Mouse (Mus musculus) adrenal gland, postnatal 36 days (tissue): Measurements from ENCODE around the gene Tbc1d30. TPM values are rescaled to one million over a fixed set of nuclear protein-coding genes. Genes with fewer than 3 reads are reported as not detected.
"Not testable (repeated sequence)": the region's sequence is repeated elsewhere in the genome, so short reads cannot be mapped to it uniquely, and the experiment has no call there.

Experiments used
- DNase-seq, 2 experiments: peaks; one replicate each; pipeline ENCODE4 v3.0.0; 2021; ENCODE audit warnings: mixed read lengths in 1 of 2
- total RNA-seq, 2 experiments: library from RNA; stranded (reverse); gene quantifications; 2 replicates each; pipeline ENCODE4 v1.2.3; 2021

Gene Tbc1d30
- total RNA-seq, 2 experiments from 2014 or later, result 3.1 to 10.6 TPM

DNA sequence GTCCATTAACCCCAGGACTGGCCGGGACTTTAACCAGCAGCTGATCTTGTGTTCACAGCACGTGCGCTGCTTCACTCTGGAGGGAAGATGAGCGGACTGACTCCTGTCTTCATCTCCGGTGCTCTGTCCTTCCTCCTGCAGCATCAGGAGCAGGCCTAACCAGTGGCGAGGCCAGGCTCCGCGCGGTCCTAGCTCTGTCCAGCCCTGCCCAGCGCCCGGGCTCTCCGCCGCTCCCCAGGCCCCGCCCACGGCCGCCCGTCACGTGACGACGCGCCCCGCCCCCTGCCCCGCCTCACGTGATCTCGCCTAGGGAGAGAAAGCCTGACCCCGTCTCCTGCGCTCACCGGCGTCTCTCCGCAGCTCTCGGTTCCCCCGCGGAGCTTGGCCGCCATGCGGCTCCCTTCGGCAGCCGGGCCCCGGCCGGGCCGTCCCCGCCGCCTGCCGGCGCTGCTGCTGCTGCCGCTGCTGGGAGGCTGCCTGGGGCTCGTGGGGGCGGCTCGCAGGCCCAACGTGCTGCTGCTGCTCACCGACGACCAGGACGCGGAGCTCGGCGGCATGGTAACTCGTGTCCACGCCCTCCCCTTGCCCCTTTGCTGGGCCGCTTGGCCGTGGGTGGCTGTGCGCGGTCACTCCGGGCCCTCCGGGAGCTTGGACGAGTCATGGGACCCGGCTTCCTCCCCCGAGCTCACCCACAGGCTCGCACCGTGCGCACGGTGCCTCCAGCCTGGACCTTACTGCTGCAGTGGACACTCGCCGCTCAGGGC, 13.9 kb upstream of the Tbc1d30 start, which contains the start of gene Gns:
Gns (plus strand) TSS at position 290 of the 764 bp plus-strand sequence.
- DNase-seq, result peak; percentile 93 to 95

DNA sequence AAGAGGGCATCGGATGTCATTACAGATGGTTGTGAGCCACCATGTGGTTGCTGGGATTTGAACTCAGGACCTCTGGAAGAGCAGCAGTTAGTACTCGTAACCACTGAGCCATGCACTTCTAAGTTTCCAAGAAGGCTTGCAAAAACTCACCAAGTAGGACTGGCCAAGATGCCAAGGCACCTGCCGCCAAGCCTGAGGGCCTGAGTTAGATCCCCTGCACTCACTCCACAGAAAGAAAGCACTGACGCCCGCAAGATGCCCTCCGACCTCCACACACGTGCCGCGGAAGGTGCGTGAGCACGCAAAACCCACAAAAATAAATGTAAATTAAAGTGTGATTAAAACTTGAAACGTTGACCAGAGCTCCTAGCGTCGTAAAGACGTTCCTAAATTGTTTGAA, 13.2 kb upstream of the Tbc1d30 start:
- no peak for DNase-seq

DNA sequence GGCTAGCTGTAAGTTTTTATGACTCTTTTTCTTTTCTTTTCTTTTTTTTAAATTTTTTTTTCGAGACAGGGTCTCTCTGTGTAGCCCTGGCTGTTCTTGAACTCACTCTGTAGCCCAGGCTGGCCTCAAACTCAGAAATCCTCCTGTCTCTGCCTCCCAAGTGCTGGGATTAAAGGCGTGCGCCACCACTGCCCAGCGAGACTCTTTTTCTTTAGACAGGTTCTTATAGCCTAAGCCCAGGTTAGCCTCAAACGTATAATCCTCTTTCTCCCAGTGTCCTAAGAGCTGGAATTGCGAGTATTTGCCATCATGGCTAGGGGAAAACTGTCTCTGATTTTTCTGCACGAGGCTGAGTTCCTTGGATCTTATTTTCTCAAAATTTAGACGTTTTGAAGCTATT, 12.1 kb upstream of the Tbc1d30 start:
- no peak for DNase-seq

DNA sequence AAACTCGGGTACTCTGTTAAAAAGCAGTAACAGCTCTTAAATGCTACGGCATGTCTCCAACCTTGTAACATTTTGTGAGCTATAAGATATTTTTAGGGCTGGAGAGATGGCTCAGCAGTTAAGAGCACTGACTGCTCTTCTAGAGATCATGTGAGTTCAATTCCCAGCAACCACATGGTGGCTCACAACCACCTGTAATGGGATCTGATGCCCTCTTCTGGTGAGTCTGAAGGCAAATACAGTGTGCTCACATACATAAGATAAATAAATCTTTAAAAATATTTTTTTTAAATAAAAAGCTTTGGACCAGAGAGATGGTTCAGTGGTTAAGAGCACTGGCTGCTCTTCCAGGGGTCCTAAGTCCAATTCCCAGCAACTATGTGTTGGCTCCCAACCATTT, 9.3 kb upstream of the Tbc1d30 start:
- no peak for DNase-seq

GRCm38 (mm10) chr10:121351692-121352290, 713 bp upstream of the Tbc1d30 start:
- DNase-seq, result no peak

DNA sequence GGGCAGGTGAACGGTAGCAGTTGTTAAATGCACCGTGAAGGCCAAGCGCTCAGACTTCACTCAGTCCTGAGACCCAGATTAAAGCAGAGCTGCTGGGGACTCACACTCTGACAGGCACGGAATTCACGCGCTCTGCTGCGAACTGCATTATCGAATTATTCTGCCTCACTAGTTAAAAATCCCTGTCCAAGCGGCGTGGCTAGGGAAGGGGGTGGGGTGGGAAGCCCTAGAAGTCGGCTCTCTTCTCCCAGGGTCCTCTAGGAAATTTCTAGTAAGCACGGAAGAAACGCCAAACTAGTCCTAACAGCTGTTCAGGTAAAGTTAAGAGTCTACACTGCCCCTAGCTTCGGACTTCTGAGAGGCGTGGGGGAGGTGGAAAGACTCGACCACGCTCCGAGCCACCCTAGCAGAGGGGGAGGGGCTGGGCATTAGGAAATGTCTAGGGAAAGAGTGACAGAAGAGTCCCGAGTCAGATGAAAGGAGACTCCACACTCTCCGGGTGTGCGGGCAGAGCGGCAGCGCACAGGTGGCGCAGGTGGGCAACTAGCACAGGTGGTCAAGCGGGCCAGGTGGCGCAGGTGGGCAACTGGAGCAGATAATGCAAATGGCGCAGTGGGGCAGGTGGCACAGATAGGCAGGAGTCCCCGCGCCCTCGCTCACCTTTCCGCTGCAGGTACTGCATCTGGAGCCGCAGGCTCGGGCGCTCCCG, 567 bp downstream of the Tbc1d30 start:
- DNase-seq, result peak; percentile 22 to 47

GRCm38 (mm10) chr10:121349244-121349643, 1.8 kb downstream of the Tbc1d30 start:
- no peak for DNase-seq

DNA sequence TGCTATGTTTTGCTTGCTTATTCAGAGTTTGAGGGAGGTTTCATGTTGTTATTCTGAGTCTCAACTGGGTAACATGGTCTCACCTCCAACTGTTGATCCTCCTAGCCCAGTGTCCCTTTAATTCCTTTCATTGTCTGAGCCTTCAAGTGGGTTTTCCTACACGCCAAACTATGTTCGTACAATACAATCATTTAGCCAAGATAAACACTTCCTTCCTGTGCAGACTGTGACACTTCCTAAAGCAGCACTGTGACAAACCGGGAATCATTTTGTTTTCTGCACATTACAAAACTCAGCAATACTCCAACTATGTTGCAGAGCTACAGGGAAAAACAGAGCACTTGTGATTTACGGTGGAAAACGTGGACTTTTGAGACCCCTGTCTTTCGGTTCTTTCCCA, 7.2 kb downstream of the Tbc1d30 start:
- no peak for DNase-seq

DNA sequence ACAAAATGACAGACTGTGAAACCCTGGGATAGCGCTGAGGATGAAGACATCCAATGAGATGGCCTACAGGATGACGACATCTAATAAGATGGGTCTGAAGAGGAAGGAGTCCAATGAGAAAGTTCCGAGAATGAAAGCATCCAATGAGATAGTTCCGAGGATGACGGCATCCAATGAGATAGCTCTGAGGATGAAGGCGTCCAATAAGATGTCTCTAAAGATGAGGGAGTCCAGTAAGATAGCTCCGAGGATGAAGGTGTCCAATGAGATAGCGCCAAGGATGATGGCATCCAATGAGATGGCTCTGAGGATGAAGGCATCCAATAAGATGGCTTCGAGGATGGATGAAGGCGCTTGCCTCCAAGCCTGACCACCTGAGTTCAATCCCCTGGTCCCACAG, 8.8 kb downstream of the Tbc1d30 start:
- no peak for DNase-seq

DNA sequence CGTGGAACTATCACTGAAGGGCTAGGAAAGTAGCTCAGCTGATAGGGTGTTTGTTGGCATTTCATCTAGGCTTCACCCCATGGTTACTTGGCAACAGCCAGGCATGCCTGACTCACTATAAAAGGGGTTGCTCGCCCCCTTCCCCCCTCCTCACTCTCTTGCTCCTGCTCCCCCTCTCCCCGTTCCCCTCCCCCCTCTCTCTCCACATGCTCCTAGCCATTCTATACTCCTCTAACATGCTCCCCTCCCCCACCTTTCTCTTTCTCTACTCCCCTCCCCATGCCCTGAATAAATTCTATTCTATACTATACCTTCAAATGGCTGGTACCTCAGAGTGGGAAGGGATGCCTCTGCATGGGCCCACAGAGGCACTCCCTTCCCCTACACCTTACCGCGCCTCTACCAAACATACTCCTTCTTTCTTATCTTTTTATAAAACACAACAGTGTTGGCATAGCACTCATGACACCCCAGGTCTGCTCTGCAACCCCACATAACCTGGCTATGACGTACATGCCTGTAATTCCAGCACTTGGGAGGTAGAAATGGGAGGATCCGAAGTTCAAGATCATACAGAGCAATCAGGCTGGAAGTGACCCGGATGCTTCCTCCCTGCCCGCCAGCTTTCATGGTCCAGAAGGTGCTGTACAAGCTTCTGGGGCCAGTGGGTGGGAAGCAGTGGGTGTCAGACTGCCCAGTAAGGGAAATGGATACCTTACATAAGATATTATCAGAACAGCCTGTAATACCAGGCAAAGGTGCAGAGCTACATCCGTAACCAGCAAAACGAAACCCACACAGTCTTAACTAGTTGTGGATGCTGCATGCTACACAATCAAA, 10.1 kb downstream of the Tbc1d30 start:
- no peak for DNase-seq

DNA sequence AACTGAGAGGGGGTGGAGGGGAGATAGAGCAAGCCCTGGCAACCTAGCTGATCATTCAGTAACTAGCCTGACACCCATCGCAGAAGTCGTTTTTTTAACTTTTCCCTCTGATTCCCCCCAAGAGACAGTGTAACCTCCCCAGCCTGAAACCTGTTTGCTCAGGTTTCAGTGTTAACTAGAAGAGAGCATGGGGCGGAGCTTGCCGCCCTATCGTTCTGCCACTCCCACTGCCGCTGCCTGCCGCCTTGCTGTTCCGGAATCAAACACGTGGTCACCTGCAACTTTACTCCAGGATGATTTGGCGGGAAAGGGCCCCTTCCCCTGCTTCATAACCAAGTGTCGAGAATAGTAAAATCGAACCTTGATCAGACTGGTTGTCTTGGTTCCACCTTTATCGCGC, 14.5 kb downstream of the Tbc1d30 start:
- DNase-seq, result not testable (repeated sequence)

DNA sequence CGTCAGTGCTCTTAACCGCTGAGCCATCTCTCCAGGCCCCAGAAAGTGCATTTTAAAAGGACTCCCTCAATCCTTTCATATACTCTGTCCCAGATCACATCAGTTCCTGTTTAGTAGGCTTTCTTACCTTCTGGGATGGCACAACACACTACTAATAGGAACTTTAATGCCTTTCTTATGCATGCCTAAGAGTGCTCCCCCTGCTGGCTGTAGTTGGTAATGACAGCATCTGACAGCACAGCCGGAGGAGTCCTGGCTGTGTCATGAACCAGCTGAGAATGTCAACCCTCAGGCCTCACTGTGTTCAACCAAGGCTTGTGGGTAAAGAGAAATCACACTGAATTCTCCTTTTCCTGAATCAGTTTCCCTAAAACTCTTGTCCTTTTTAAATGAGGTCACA, 16.5 kb downstream of the Tbc1d30 start:
- DNase-seq, result peak; percentile 73 to 80

DNA sequence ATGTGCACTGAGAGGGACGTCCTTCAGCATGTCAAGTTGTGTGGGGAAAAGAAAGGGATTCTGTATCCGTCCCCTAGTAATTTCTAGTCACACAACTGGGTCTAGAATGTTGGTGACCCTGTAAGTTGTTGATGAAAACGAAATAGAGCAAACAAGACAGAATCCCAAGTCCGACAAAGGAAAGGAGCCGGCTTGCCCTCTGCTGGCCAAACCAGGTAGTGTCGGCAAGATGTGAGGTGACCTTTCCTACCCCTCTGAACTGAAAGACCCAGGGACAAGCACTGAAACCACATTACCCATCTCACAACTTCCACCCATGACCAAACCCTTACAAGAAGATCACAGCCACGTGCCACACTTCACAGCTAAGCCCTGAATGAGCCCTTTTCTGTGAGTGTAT, 20.1 kb downstream of the Tbc1d30 start:
- DNase-seq, result peak; percentile 75 to 80

DNA sequence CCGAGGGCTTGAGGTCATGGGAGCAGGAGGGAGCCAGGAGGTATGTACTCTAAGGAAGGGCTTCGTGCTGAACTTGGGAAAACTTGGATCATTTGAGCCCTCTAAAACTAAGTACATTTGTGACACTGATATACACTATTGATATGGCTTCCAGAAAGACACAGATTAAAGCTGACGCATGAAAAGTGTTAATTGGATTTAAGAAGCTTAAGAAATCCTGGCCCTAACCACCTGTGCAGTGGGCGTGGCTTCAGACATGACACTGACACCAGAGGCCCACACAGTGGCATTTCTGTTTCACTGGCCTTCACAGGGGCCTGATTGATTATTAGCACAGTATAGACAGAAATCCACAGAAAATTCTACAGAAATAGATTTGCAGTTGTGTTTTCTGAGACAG, 21.5 kb downstream of the Tbc1d30 start:
- DNase-seq, result no peak

DNA sequence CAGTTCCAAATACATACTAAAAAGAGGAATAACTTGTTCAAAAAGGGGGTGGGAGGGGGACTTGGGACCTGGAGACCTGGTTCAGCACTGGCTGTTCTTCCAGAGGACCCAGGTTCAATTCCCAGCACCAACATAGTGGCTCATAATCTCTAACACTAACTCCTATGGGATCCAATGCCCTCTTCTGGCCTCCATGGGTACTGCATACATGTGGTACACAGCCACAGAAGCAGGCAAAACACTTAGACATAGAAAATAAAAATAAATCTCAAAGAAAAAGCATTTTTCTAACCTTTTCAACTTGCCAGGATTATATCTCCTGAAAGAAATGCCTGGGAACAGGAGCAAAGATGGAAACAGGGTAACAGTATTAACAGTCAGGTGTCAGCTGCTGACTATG, 24.9 kb downstream of the Tbc1d30 start:
- no peak for DNase-seq

- peak in 1 of 2 experiments; percentile 36 for DNase-seq
These were observed 27.6 kb downstream of the Tbc1d30 start for GRCm38 (mm10) chr10:121323493-121323892.

GRCm38 (mm10) chr10:121318397-121318950, 32.6 kb downstream of the Tbc1d30 start:
- peak; percentile 20 to 28 for DNase-seq

- DNase-seq, result no peak
These were observed 34.7 kb downstream of the Tbc1d30 start for GRCm38 (mm10) chr10:121316361-121316760.

DNA sequence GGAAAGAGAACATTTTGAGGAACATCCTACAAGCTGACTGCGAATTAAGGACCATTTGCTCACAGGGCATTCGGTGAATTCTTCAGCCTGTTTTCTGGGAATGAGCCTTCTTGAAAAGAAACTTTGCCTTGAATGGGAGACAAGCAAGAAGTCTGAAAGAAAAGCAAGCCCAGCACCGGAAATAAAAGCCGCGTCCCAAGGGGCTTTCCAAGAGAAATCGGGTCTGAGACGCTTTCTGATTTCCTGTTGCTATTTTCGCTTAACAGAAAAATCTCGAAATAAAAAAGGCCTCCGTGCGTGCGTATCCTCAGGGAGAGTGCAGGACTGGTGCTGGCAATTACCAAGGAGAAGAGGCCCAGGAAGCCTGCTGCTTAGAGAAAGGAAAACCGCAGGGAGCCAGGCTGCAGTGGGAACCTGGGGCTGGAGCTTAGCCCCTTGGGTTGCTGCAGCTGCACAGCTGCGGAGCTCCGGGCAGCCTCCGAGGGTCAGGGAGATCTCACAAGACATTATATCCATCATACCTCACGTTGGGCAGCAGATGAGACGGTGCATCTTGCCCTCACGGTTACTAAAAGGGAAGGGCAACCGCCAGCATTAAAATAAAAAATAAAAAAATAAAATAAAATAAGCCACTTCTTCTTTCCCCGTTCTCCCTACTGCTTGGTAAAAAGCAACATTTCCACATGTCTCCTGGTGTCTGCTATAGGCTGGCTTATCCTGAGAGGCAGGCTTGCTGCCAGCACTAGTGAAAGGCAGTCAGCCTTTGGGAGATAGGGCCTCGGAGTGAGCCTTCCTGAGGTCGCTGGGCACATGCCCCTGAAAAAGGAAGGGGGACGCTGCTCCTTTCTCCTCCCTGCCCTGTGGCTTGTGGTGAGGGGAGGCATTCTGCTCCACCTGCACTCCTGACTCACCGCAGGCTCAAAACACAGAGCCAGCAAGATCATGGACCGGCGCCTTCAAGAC, 35.5 kb downstream of the Tbc1d30 start:
- DNase-seq, result no peak

- no peak for DNase-seq
These were observed 36.9 kb downstream of the Tbc1d30 start for GRCm38 (mm10) chr10:121314186-121314585.

DNA sequence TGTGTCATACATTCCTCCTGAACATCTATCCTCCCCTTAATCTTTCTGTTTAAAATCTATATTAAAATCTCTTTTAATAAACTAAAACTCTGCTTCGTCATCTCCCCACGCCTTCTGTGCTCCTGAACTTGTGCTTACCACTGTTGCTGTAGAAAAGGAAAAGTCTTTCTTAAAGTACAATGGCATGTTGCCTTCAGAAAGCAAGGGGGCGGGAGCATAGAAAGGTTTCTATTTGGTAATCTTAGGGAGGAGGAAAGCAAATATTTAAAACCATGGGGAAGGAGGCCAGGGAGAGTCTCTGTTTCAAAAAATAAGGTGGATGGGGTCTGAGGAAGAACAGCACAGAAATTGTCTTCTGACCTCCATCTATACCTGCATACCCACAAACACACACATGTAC, 38.0 kb downstream of the Tbc1d30 start:
- no peak for DNase-seq
